Mouse (Mus musculus) fat pad, adult 2 months (tissue): ENCODE results near the gene Mrps25.

ENCODE experiments used
- DNase-seq: peaks from one replicate; pipeline ENCODE4 v3.0.0-alpha.2; 2011; ENCODE audit warnings: low read depth, low spot score; ENCODE audit errors: extremely low read depth

Gene Mrps25

GRCm38 (mm10) chr6:92183621-92184131 lies at the start of gene Mrps25:
Mrps25 (minus strand) TSS chr6:92184033.
- DNase-seq = no peak

- DNase-seq = no peak
Measured at GRCm38 (mm10) chr6:92231762-92232161, 47.9 kb upstream of the Mrps25 start.

GRCm38 (mm10) chr6:92231356-92231755 lies 47.5 kb upstream of the Mrps25 start:
- no peak for DNase-seq

GRCm38 (mm10) chr6:92229586-92229985 lies 45.8 kb upstream of the Mrps25 start:
- DNase-seq = no peak

GRCm38 (mm10) chr6:92229103-92229502 lies 45.3 kb upstream of the Mrps25 start:
- DNase-seq = no peak

- no peak for DNase-seq
Measured at GRCm38 (mm10) chr6:92224981-92225380, 41.1 kb upstream of the Mrps25 start.

GRCm38 (mm10) chr6:92222021-92222420 lies 38.2 kb upstream of the Mrps25 start:
- no peak for DNase-seq

- DNase-seq = no peak
Measured at GRCm38 (mm10) chr6:92221604-92222003, 37.8 kb upstream of the Mrps25 start.

- no peak for DNase-seq
Measured at GRCm38 (mm10) chr6:92219445-92219844, 35.6 kb upstream of the Mrps25 start.

GRCm38 (mm10) chr6:92214773-92215449 lies 31.1 kb upstream of the Mrps25 start, which contains the start of gene Rbsn:
Rbsn (minus strand) TSS chr6:92214925.
- DNase-seq = peak; percentile 31

- DNase-seq = no peak
Measured at GRCm38 (mm10) chr6:92214055-92214772, 30.4 kb upstream of the Mrps25 start.

GRCm38 (mm10) chr6:92199414-92199813 lies 15.6 kb upstream of the Mrps25 start:
- DNase-seq = no peak

- no peak for DNase-seq
Measured at GRCm38 (mm10) chr6:92184178-92184577, 345 bp upstream of the Mrps25 start.

- no peak for DNase-seq
Measured at GRCm38 (mm10) chr6:92176450-92176849, 7.4 kb downstream of the Mrps25 start.

- DNase-seq = no peak
Measured at GRCm38 (mm10) chr6:92162724-92163123, 21.1 kb downstream of the Mrps25 start.

- DNase-seq = no peak
Measured at GRCm38 (mm10) chr6:92158801-92159200, 25.0 kb downstream of the Mrps25 start.

- DNase-seq = no peak
Measured at GRCm38 (mm10) chr6:92153774-92154173, 30.1 kb downstream of the Mrps25 start.

GRCm38 (mm10) chr6:92145881-92146280 lies 38.0 kb downstream of the Mrps25 start:
- DNase-seq = no peak

GRCm38 (mm10) chr6:92136356-92136755 lies 47.5 kb downstream of the Mrps25 start:
- no peak for DNase-seq

GRCm38 (mm10) chr6:92133617-92134016 lies 50.2 kb downstream of the Mrps25 start:
- no peak for DNase-seq

- DNase-seq = no peak
Measured at GRCm38 (mm10) chr6:92132021-92132911, 51.6 kb downstream of the Mrps25 start.
